Mouse (Mus musculus) naive thymus-derived CD4-positive, alpha-beta T cell, adult 2 months (primary cell): Measurements from ENCODE around the gene Peak1.

ENCODE experiments used
- DNase-seq: peaks from one replicate; pipeline ENCODE4 v3.0.0-alpha.2; 2011; ENCODE audit warnings: low read depth

Gene Peak1

DNA sequence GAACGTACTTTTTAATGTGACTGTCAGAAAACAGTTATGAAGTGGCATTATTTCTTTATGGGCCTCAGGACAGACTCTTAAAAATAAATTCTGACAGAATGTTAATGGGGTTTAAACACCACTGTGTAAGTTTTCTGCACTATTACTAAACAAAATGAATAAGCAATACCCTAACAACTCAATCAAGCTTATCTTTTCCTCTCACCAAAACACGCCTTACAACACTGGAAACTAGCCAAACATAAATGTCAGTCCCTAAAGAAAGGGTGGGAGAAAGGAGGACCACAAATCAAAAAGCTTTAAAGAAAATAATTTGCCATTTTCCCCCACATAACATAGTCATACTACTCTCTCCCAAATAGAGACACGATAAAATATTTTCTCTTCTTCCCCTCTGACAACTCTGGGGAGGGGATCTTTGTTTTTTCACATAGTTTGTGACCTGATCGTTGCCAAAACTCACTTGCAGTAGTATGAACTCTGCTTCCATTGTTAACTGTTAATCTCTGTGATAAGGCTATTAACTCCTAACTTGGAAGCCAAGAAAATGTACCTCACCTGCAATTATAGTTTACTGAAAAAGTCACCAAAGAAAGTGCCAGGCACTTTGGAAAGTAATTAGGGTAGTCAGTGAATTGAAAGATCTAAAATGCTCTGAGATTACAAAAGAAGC lies 1.8 kb downstream of the Peak1 start:
- DNase-seq, result no peak

DNA sequence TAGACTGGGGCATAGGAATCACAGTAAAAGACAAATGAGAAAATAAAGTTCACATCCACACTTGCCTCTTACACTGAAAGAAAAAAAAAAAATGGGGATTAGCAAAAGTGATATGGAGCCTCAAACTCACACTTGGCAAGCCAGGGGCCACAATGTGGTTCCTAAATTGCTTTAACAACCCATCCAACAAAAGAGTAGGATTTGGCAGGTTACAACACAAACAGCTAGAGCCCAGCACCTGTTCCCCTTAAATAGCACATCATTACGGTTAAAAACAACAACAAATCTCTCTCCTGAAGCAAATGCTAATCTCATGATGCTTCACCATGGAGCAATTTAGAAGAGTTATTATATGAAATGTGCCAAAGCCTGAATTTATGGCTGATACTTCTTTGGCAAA lies 2.5 kb downstream of the Peak1 start:
- DNase-seq, result no peak

DNA sequence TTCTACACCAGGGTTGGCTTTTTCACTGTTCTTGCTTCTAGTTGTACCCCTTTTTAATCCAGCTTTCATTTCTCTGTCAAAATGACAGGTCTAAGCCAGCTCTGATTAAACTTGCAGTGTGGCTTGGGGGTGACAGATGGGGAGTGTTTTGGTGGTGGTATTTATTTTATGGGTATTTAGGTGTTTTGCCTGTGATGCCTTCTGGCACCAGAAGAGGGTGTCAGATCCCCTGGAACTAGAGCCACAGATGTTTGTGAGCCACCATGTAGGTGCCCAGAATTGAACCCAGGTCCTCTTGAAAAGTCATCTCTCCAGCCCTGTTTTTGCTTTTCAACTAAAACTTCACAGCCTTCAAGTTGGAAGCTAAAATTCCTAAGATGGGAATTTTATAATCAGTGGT lies 3.5 kb downstream of the Peak1 start:
- DNase-seq, result peak; percentile 45

DNA sequence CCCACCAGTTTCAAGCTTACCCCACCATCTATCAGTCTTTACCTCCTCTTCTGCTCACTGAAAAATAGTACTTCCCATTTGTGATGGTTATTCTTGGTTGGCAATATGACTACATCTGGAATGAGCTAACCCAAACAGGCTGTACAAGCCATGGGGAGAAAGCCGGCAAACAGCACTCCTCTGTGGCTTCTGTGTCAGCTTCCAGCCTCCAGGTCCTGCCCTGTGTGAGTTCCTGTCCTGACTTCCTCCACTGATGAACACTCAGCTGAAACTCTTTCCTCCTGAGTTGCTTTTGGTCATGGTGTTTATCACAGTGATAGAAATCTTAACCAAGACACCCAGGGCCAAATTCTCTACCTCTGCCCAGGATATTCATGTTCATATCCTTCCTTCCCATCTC lies 5.2 kb downstream of the Peak1 start:
- no peak for DNase-seq

DNA sequence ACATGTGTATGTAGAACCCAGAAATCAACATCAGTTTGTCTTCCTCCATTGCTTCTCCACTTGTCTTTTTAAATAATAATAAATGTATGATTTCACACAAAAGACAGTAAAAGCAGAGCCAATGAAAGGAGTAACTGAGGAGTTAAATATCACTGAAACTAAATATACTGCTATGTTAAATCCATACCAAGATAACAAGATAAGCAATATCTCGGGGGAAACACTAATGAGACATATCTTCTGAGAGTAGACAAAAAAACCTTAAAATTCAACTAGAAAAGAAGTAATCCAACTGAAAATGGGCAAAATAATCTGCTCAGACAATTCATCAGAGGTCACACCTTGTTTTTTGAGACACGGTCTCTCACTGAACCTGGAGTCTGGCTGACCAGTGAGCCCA lies 7.9 kb downstream of the Peak1 start:
- DNase-seq, result no peak

DNA sequence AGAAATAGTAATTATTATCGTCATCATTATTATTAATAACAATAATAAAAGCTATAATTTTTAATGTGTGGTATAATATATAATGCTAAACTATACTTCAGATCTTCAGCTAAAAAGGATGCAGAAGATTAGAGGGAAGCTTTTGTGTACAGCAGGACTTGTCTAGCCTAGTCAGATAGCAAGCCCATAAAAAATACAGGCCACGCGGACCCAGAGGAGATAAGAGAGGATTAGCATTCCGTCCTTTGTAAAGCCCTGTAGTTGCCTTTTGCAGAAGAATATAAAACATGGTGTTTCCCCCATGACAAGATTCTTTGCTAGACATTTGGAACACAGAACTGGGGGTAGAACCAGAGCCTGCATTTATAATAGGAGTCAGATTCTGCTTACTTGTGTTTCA lies 13.2 kb downstream of the Peak1 start:
- no peak for DNase-seq

DNA sequence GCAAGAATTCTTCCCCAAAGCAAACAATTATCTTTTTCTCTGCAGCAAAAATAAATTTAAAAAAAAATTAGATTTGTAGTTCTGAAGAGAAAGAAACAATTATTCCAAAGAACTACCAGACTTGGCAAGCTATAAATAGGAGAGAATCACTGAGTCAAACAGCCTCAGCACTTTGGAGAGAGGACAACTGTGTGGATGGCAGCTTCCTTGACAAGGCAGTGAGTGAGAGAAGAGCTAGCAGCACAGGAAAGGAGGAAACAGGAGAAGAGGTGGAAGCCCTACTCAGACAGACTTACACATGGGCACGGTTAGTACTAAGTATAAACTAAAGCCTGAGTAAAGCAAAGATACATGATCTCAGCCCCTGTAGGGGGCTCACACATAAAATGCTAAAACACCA lies 21.6 kb downstream of the Peak1 start:
- DNase-seq, result no peak

DNA sequence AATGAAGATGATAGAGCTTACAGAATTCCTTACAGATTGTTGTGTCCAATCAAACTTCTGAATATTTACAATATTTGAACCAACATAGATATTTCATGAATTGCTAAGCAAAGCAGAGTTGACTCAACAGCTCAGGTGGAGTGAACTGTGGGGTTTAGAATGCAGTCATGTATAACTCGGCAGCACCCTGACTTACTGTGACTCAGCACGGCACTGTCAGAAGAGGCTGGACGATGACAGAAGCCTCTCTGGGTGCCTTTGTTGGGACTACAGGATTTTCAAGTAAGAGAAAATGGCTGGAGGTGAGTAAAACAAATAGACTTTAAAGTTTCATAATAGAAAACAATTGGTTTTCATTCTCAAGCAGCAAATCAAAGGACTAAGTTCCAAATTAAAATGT lies 25.0 kb downstream of the Peak1 start:
- DNase-seq, result no peak

DNA sequence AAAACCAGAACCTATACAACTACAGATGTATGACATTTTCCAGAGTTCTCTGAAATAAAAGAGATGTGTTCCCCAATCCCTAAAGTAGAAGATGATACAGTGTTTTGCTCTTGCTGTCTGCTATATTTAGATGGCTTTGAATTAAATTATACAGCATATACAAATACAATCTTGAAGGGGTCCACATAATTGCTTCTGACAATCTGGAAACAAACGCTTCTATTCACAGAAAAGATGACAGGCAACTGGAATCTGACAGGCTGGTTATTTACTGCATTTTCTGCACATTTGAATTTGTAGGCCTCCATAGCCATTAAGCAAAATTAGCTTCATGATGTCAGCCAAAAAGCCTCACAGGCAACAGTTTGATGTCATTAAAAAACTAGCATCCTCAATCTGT lies 35.1 kb downstream of the Peak1 start:
- no peak for DNase-seq

DNA sequence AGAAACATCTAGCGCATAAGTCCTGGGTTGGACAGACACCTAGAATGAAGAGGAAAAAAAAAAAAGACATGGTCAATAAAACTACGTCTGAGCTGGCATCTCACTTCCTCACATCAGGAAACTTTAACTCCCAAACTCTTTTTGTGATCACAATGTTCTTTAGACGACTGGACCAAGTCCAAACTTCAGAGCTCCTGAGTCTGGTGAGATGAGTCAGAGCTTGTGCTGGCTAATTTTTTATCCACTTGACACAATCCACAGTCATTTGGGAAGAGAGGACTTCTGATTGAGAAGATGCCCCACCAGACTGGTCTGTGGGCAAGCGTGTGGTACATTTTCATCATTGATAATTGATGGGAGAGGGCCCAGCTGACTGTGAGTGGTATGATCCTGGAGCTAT lies 43.5 kb downstream of the Peak1 start:
- no peak for DNase-seq

DNA sequence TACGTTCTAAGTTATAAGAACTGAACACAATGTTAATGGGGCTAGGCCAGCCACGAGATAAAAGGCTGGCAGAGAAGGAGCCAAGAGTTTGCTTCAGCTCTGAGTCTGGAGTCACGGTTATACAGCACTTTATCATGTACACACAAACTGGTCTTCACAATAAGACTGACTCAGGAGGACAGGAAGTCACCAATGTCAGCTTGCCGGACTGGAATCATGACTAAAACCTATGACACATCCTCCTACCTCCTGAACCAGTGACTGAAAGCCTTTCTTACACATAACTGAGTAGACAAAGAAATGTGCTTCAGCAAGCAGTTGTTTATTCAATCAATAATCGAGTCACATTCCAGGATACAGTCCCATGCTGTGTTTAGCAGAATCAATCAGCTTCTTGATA lies 47.2 kb downstream of the Peak1 start:
- DNase-seq, result no peak

DNA sequence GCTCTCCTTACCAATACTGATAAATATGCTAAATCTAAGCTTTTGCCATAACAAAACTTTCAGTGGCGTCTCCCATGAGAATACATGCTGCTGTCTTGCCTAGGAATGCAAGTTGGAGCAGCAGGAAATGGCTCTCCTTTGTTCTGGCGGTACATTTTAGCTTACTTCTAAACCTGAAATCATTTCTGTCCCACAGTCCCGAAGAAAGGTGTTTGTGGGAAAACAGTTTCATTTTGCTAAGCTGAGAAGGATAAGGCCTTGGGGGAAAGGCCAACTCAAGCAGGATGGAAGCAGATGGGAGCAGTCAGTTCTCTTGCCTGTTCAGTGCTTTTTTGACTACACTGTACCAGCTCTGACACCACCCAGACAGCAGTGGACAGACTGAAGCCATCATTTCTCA lies 49.1 kb downstream of the Peak1 start:
- no peak for DNase-seq

DNA sequence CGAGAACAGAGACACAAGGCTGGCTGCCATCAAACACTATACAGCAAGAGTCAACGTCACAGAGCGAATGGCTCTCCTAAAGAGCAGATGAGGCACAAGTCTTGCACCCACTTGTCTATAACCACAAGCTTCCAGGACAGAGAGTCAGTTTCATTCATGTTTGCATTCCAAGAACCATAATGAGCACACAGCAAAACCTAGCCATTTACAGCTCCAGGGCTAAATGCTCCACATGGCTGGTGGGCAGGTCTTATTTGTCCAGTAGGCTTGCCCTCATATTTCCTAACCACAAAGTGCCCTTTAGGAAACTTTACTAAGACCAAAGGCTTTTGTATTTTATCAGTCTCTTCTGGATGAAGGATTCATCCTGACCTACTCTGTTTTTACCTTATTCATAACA lies 54.6 kb downstream of the Peak1 start:
- no peak for DNase-seq

DNA sequence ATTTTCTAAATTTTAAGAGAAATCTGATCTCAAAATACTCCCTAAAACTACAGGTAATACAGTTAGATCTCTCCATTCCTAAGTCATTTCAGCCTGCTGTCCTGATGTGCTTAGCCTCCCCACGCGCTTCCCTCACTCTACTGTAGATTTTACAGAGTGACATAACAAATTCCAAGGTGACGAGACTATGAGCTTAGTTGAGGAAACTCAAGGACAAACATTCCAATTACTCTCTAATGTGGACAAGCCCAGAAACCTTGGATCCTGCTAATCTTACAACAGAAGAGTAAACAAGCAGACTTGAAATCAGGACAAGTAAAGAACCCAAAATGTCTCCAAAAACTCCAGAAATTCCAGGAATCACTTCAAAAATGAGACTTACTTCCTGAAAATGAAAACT lies 58.6 kb downstream of the Peak1 start:
- DNase-seq, result no peak

DNA sequence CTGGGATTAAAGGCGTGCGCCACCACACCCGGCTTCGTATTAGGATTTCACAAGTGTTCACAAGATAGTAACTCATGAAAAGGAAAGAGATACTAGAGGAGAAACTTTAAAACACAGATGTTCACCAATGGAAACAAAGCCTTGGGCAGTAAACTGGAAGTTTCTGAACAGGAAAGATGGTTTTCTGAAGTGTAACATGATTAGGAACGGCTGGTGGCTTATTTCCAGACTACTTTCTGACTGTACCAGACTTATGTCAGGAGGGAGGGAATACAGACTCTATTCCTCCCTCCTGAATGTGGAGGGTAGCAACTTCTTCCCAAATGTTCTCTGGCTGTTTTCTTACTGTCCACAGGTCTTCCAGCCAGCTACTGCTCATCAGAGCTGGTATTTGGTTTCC lies 62.7 kb downstream of the Peak1 start:
- no peak for DNase-seq

DNA sequence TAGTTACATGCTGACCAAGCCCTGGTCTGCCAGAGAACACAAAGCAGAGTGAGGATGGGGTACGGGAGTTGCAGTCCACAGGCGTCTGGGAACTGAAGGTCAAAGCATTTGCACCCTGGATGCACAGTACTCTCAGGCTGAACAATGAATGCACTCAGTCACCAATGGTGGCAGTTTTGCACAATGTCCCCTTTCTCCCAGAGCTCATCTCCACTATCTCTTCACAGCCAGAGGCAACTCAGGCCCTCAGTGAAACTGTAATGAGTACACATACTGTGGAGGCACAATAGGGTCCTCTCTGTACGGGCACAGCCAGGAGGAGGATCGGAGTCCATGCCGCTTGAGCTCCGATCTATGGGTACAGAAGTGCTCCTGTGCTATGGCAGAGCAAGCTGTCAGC lies 71.5 kb downstream of the Peak1 start:
- no peak for DNase-seq

DNA sequence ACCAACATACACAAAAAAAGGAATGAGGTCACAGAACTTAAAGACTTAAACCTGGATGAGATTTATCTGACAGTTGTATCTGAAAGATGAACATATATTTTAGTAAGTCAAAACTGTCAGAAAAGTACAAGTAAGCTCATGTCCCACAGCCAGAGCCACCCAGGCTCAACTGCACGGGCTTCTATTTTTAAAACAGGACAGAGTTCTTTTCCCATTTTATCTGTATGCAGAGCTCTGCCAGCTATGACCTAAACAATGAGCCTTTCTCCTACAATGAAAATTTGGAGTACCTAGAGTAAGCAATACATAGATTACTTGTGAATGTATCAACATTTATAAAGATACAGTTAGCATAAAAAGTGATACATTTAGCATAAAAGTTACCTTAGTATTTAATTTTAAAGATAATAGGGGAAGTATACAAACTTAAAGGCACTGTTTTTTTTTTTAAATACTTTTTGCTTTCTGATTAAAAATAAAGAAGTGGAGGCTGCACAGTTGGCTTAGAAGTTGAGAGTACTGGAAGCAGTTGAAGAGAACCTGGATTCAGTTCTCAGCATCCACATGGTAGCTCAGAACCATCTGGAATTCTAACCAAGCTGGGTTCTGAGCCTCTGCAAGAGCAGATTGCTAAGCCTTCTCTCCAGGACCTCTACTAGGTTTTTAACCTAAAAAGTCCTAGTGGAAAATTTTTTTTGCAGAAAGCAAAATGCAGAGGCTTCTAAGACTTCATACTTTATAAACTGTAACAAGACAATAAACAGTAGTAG lies 78.3 kb downstream of the Peak1 start:
- no peak for DNase-seq

DNA sequence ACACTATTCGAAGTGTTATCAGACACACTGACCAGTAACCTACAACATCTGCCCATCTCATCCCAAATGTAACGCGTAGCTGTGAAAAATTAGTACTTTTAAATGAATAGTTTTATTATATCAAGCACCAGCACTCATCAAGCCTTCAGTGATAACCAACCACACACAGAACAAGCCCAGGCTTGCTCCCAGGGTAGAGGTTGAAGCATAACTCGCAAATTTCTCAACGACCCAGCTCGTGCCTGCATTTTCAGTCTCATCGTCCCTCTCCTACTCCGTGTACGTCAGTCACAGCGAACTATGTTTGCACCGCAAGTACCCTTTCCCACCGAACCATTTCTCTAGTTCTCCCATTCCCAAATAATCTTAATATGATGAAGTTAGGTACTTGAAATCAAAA lies 83.5 kb downstream of the Peak1 start:
- no peak for DNase-seq

DNA sequence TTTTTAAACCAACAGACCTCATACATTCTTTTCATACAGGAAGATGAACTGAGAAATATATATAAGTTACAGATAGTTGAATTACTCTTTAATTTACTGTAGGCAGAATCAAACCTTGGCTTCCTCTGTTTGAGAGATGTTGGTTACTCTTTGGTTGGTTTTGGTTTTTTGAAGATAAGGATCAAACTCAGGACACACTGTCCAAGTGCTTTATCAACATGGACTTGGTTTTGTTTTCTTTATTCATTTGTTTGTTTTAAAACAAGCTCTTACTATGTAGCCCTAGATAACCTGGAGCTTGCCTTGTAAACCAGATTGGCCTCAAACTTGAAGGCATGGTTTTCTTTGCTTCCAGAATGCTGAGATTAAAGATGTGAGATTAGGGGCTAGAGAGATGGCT lies 85.1 kb downstream of the Peak1 start:
- no peak for DNase-seq

DNA sequence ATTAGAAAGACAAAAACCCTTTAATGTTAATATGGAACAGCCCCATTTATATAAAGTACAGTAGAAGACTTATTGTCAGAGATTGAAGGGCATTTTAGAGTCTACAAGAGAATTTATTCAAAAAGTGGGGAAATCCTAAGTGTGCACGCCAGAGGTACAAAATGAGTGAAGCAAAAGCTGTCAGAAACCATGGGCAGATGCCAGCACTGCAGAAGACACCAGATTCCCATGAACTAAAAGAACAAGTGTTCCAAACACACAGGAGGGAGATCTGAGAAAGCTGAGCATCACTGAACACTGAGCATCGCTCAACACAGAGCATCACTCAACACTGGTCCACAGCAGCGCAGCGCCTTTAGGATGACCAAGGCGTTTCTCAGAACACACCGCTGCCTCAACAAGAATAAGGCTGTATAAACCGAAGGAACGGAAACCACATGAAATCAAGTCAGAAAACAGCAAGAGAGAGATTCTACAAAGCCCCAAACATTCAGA lies 91.3 kb downstream of the Peak1 start:
- peak; percentile 58 for DNase-seq

DNA sequence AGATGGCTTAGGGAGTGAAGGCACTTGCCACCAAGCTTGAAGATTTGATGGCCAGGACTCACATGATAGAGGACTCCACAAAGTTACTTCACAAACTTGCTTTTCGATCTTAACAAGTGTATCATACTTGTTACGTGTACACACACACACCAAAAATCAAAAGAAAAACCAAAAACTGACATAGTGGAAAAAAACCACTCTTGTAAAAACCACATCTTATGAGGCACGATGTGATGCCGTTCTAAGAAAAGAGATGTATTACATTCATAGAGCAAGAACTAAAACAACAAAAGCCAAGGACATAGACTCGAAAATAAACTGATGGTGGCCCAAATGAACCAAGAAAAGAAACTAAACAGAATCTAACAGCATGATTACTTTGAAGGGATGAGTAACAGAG lies 92.1 kb downstream of the Peak1 start:
- peak; percentile 82 for DNase-seq

DNA sequence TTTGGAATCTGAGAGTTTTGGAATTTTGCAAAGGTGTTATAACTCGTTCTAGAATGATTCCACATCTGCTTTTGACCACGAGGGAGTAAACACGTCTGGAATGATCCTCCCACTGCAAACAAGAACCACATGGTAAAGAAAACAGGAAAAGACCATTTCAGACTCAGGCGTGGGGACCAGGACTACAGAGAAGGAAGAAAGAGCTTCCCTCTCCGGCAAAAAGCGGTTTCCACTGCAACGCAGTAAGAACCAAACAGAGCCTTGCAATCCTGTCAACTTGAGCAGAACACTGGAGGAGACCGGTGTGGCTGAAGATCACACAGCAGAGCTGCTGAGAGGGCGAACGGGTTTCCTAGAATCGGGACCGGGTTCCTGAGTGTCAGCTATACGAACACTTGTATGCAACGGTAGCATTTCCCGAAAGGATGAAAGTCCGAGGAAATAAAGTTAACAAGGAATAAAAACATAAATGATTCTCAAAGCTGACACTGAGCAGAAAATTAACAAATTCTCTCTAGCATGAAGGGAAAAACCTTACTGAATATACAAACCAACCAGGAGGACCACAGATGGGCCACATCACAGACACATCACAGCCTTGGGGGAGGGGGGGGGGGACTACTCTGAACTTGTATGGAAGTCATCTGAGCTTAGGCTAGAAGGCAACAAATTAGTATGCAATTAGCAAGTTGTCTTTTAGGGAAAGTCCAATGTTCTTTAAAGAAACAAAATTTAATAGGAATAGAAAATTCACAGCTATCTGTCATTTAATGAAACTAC lies 93.1 kb downstream of the Peak1 start:
- peak; percentile 50 for DNase-seq

DNA sequence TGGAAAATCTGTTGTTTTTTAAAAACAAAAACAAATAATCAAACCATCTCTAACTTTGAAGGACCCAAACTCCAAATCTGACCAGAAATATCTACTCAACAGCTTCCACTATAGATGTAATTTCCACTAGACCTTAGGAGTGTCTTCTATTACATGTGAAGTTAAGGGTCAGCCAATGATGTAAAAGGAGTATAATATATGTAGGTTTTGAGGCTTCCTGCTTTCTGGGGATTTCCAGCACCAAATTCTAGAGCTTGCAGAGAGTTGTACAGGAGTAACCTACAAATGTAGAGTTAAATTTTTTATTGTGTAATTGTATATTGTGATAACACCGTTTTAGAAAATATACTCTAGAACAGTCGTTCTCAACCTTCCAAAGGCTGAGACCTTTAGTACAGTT lies 96.6 kb downstream of the Peak1 start:
- peak; percentile 12 for DNase-seq
